Mouse (Mus musculus) CD8-positive naive resting alpha-beta T cell, adult 57 days (primary cell): ENCODE data around the gene Tceanc. TPM values are rescaled to one million over a fixed set of nuclear protein-coding genes. Genes with fewer than 3 reads are reported as not detected.

ENCODE experiments used
- total RNA-seq: library from RNA; stranded (reverse); gene quantifications from one replicate; pipeline ENCODE4 v1.2.4, GENCODE M21; 2023

The Tceanc gene
- total RNA-seq, result 8.2 TPM

GRCm38 (mm10) chrX:166518345-166518744, at the start of gene Tceanc:
Gene Tceanc, minus strand, starts transcription at chrX:166518567.

DNA sequence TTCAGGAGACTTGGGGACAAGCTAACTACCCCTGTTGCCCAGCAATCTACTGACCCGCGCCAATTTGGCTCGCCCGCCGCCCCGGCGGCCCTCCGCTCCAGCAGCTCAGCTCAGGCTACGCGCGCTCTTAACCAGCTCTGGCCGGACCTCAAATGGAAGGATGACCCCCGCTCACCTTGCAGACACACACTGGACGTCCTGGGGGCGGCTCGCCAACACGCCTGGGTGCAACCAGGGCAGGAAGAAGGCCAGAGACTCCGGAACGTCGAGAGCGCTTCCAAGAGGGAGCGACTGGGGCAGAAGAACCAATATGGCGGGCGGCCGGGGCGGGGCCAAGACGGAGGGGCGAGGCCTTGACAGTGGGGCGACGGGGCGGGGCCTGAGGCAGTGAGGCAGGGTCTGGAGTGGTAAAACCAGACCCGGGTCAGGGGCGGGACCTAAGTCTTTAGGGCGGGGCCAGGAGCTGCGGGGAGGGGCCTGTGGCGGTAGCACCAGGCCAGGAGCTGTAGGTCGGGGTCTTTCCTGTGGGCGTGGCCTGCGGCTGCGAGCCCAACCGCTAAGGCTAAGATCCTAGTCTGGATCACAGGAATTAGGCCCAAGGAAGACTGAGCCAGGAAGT, 38.9 kb downstream of the Tceanc start, which contains the start of gene Rab9:
Gene Rab9 (minus strand): TSS at position 503 of the 619 bp plus-strand sequence.

Other genes with a start within 250 kb of the Tceanc start
- 8.0 TPM for gene Trappc2, start 78.0 kb downstream of the Tceanc start, total RNA-seq
- 12.5 TPM for gene Ofd1, start 77.9 kb downstream of the Tceanc start, total RNA-seq
- gene Rab9, start 38.7 kb downstream of the Tceanc start, total RNA-seq, result 19.5 TPM
- gene Egfl6, start 67.2 kb upstream of the Tceanc start, total RNA-seq, result not detected